Mouse (Mus musculus): ENCODE results near the gene Syt8. TPM values are rescaled to one million over a fixed set of nuclear protein-coding genes. Genes with fewer than 3 reads are reported as not detected.

Gene Syt8
- polyA plus RNA-seq (2011; ENCODE audit: insufficient read length, low read depth, missing spikeins): 1.3 and 2.4 TPM in 2 replicates

DNA sequence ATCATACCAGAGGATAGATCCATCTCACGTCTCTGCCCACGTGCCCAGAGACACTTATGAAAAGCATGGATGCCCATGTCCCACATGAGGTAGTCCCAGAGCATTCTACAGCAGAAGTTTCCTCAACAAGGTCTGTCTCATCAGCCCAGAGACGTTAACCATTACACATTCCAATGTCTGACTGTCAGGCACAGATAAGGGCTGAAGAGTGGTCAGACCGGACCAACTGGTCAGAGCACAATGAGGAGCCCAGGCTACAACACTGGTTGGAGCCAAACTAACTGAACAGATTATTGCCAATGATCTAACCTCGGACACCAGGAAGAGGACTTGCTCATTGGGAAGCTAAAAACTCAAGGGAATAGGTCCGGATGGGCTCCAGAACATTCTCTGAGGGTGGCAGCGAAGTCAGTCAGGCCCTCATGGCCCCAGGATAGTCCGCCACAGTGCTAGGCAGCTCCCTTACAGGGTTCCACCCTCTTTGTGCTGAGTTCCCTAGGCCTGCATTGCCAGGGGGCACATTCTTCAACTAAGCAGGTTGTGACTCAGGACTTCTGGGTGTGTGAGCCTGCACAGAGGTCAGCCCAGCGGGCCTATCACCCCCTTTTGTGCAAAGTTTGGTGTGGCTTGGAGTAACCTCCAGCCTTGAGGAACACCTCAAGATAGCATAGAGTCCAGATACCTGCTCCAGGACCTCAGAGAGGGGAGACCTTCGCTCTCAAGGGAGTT, at the start of gene Syt8:
Gene Syt8, plus strand, starts transcription at position 714 of the 729 bp plus-strand sequence.
- Histone ChIP-seq H3K27ac (ENCODE audit: insufficient read depth, low read length) (peak within 1 kb of the TSS; percentile 2; the same call in 1 of the 2 replicates), H3K4me3 (ENCODE audit: insufficient read depth, low read length) (no peak within 1 kb of the TSS), H3K4me1 (ENCODE audit: control insufficient read depth, insufficient read depth, low read length) (peaks cover 10% of the 10 kb centered on the region)
- TF ChIP-seq CTCF (IDR thresholded peaks at IDR 0.05; ENCODE audit: borderline replicate concordance, insufficient read depth, low read length): no peak
- TF ChIP-seq POLR2A (IDR thresholded peaks at IDR 0.05; ENCODE audit: low read depth, low read length): no peak

DNA sequence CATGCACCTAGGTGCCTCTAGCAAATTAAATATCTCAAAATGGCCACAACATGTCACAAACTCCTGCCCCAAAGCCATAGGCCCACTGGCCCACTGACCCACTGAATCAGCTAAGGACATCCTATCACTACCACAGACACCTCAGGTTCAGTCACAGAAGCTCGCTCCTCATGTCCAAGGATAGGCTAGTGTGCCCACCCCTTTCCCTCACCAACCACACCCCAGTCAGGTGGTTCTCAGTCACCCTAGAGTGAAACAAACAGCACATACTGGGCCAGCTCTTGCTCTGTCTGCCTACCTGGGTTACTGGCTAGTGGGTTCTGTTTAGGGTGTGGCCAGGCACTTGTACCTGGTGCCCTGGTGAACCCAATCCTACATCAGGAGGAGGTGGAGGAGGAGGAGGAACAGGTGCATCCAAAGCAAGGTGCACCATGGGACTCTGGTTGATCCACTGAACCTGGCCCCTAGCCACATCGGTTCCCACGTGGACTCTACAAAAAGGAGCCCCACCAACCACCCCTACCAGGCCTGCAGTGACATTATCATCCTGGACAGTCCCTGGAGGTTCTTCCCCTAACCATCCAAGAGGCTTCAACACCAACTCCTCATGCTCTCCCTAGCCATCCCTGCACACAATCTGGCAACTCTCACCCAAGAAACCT, 48.8 kb upstream of the Syt8 start:
- no peak overlapping the region for H3K27ac ChIP-seq (ENCODE audit: insufficient read depth, low read length)
- TF ChIP-seq POLR2A (IDR thresholded peaks at IDR 0.05; ENCODE audit: low read depth, low read length) (no peak), CTCF (IDR thresholded peaks at IDR 0.05; ENCODE audit: borderline replicate concordance, insufficient read depth, low read length) (no peak)
- H3K4me3 ChIP-seq (ENCODE audit: insufficient read depth, low read length): peak overlapping the region; percentile 89
- no peaks in the 10 kb centered on the region; the same call in 1 of the 2 replicates for H3K4me1 ChIP-seq (ENCODE audit: control insufficient read depth, insufficient read depth, low read length)

DNA sequence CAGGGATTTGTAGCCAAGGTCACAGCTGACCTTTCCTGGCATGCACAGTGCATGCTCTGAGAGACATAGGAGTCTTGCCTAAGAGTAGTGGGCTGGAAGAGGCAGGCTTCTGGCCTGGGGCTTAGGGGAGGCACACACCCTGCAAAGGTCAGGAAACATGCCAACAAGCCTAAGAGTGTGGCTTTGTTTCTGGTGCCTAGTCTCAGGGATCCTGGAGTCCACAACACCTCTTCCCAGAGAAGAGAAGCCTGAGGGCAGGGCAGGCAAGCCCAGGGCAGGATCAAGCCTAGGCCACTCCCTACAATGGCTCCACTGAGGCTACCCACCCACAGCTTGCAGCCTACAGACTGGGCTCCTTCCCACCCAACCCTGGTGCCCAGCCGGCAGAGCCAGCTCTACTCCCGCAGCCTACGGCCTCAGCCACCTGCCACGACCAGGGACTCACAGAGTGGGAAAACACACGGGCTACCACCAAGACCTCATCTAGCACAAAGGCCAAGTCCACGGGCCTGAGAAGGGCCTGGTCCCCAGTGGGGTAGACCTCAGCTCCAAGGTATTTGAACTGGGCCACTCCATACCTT, 47.9 kb upstream of the Syt8 start:
- TF ChIP-seq CTCF (IDR thresholded peaks at IDR 0.05; ENCODE audit: borderline replicate concordance, insufficient read depth, low read length): no peak
- TF ChIP-seq POLR2A (IDR thresholded peaks at IDR 0.05; ENCODE audit: low read depth, low read length): peak; percentile 26; the same call in 1 of the 2 replicates
- Histone ChIP-seq H3K4me3 (ENCODE audit: insufficient read depth, low read length) (peak overlapping the region; percentile 89), H3K4me1 (ENCODE audit: control insufficient read depth, insufficient read depth, low read length) (no peaks in the 10 kb centered on the region; the same call in 1 of the 2 replicates), H3K27ac (ENCODE audit: insufficient read depth, low read length) (no peak overlapping the region)

DNA sequence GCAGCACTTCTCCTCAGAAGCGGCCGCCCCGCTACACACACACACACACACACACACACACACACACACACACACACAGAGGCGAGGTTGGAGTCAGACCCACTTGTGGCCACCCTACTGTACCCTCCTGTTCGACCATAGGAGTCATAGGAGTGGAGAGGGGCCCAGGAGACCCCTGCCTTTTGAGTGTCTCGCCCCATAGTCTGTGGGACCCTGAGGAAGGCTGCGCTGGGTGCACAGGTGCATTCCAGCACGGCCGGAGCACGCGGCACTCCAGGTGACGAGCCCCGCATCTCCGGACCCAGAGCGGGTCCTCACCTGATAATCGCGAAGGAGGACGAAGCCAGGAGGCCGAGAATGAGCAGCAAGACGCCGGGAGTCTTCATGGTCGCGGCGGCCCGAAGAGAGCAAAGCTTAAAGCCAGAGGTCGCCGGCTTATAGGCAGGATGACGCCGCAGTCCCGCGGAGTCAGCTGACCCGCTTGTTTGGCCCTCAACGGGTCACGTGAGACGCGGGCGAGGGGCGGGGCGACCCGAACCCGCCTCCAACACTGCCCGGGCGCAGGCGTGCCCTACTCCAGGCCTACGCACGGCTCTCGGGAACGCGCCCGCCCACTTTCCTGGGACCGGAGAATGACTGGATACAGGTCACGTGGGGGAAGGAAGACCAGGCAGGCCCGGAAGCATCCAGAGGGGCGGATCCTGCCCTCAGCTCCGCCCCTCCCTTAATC, 47.1 kb upstream of the Syt8 start, which contains the start of gene Ctsd:
Gene Ctsd, minus strand, starts transcription at position 620 of the 730 bp plus-strand sequence.
- H3K27ac ChIP-seq (ENCODE audit: insufficient read depth, low read length): peak within 1 kb of the TSS; percentile 22
- TF ChIP-seq CTCF (IDR thresholded peaks at IDR 0.05; ENCODE audit: borderline replicate concordance, insufficient read depth, low read length): no peak
- peak; percentile 90 for TF ChIP-seq POLR2A (IDR thresholded peaks at IDR 0.05; ENCODE audit: low read depth, low read length)
- H3K4me3 ChIP-seq (ENCODE audit: insufficient read depth, low read length): peak within 1 kb of the TSS; percentile 89
- no peaks in the 10 kb centered on the region; the same call in 1 of the 2 replicates for H3K4me1 ChIP-seq (ENCODE audit: control insufficient read depth, insufficient read depth, low read length)

DNA sequence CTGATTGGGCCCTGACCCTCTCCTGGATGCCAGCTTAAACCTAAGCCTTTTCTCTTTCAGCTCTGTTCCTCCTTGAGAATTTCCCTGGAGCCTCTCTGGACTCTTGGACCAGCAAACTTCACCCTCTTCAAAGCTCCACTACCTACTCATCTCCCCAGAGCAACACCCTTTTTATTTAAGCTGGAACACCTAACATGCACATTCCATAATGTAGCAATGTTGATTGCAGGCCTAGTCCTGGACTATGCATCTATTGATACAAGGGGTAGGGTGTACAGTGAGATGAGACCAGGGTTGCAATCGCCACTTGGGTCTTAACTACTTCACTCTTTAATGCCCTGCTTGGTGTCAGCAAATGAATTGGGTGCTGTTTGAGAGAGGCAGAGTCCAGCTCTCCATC, 46.5 kb upstream of the Syt8 start:
- Histone ChIP-seq H3K4me1 (ENCODE audit: control insufficient read depth, insufficient read depth, low read length) (no peaks in the 10 kb centered on the region; the same call in 1 of the 2 replicates), H3K27ac (ENCODE audit: insufficient read depth, low read length) (peak overlapping the region; percentile 11; the same call in 1 of the 2 replicates), H3K4me3 (ENCODE audit: insufficient read depth, low read length) (no peak overlapping the region)
- no peak for TF ChIP-seq POLR2A (IDR thresholded peaks at IDR 0.05; ENCODE audit: low read depth, low read length)
- TF ChIP-seq CTCF (IDR thresholded peaks at IDR 0.05; ENCODE audit: borderline replicate concordance, insufficient read depth, low read length): no peak

DNA sequence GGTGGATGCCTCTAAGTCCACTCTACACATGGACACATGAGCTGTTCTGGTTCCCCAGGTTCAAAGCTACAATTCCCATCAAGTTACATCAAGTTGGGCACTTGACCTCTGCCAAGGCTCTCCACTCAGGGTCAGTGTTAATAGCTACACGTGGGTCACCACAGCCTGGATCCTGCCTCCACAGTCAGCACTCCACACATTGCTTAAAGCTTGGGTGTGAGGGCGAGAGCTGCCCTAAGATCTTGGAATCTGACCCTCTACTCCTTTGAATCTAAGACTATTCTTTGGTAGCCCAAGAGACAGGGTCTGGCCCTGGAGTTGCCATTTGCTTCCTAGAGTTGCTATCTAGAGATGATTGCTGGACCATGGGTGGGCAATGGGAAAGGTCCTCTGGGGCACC, 45.9 kb upstream of the Syt8 start:
- H3K4me3 ChIP-seq (ENCODE audit: insufficient read depth, low read length): no peak overlapping the region
- H3K4me1 ChIP-seq (ENCODE audit: control insufficient read depth, insufficient read depth, low read length): no peaks in the 10 kb centered on the region; the same call in 1 of the 2 replicates
- TF ChIP-seq POLR2A (IDR thresholded peaks at IDR 0.05; ENCODE audit: low read depth, low read length) (no peak), CTCF (IDR thresholded peaks at IDR 0.05; ENCODE audit: borderline replicate concordance, insufficient read depth, low read length) (no peak)
- H3K27ac ChIP-seq (ENCODE audit: insufficient read depth, low read length): no peak overlapping the region

DNA sequence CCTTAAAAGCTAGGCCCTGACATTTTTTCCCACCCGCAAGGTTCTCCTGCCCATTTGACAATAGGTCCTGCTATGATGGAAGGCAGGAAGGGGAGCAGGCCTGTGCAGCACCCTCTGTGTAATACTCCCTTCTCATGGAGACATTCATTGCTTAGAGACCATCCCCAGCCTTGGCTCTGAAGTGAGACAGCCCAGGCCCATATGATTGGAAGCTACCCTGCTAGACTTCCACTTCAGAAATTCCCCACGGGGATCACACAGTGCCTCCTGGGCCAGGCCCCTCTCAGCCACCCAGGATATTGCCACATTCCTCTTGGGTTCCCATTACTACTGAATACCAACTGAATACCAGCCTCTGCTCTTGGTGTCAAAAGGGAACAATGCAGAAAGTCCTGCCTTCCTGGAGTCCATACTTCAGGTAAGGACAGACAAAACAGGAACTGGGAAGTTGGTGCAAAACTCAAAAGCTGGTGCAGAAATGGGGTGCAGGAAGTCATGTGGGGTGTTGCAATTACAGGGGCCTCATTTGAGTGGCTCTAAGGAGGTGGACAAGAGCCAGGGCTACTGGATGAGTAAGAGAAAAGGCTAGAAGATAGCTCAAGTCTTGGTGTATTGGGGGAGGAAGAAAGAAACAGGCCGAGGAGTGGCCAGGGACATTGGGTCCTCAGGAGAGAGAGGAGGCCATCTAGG, 44.5 kb upstream of the Syt8 start:
- Histone ChIP-seq H3K4me1 (ENCODE audit: control insufficient read depth, insufficient read depth, low read length) (no peaks in the 10 kb centered on the region; the same call in 1 of the 2 replicates), H3K4me3 (ENCODE audit: insufficient read depth, low read length) (no peak overlapping the region), H3K27ac (ENCODE audit: insufficient read depth, low read length) (no peak overlapping the region)
- TF ChIP-seq CTCF (IDR thresholded peaks at IDR 0.05; ENCODE audit: borderline replicate concordance, insufficient read depth, low read length) (no peak), POLR2A (IDR thresholded peaks at IDR 0.05; ENCODE audit: low read depth, low read length) (no peak)

DNA sequence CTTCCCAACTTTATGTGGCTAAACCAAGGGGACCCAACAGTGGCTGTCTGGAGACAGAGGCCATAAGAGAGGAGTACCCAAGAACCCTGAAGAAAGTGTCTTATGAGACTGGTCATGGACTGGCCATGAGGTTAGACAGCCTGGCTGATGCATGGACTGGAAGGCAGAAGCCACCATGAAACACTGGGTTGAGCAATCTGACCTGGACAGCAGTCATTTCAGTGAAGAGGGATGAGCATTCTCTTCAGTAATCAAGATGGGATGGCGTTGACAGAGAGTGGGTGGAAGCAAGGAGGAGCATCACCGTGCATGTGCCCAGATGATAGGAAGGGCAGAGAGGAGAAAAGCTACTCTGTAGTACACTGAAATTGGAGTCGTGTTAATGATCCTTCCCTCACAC, 43.5 kb upstream of the Syt8 start:
- Histone ChIP-seq H3K4me3 (ENCODE audit: insufficient read depth, low read length) (no peak overlapping the region), H3K4me1 (ENCODE audit: control insufficient read depth, insufficient read depth, low read length) (no peaks in the 10 kb centered on the region; the same call in 1 of the 2 replicates), H3K27ac (ENCODE audit: insufficient read depth, low read length) (no peak overlapping the region)
- TF ChIP-seq POLR2A (IDR thresholded peaks at IDR 0.05; ENCODE audit: low read depth, low read length) (no peak), CTCF (IDR thresholded peaks at IDR 0.05; ENCODE audit: borderline replicate concordance, insufficient read depth, low read length) (no peak)
